Mouse (Mus musculus) frontal cortex, adult (tissue): ENCODE data around the gene Cd70.

Experiments
- ATAC-seq: cut with Nextera tagmentation; 2 replicates; pipeline ENCODE4 v1.9.2; 2017; ENCODE audit warnings: mild to moderate bottlenecking, moderate library complexity, mixed read lengths; ENCODE audit not compliant: low TSS enrichment

Gene Cd70

GRCm38 (mm10) chr17:57098321-57098720 lies 51.3 kb downstream of the Cd70 start:
- ATAC-seq = no peak

- peak; percentile 87 for ATAC-seq
Measured at GRCm38 (mm10) chr17:57096623-57096920, 53.0 kb downstream of the Cd70 start.
